Mouse (Mus musculus): ENCODE measurements around the gene Zfhx3.

Zfhx3 gene

GRCm38 (mm10) chr8:108718031-108718430 lies 775.6 kb downstream of the Zfhx3 start:
- DNase-seq (ENCODE audit: low spot score in 2 of 2) = no peak

DNA sequence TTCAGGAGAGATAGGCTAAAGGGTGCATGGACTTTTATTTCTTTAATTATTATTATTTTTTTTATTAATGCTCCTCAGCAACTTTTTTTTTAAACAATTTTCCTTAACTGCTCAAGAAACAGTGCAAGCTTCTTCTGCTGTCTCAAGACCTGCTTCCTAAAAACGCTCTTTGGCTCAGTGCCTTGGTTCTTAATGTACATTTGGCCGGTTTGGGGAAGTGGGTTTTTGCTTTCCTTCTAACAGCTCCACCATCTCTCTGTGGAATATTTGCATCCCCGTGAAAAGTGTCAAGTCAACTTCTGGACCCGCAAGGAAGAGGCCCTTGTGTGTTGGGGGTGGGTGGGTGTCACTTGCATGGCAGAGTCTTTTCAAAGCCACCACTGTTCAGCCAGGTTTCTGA lies 778.4 kb downstream of the Zfhx3 start:
- DNase-seq (ENCODE audit: low spot score in 2 of 2) = no peak

GRCm38 (mm10) chr8:108722671-108723513 lies 780.4 kb downstream of the Zfhx3 start:
- DNase-seq (ENCODE audit: low spot score in 2 of 2) = peak; percentile 60 to 73

- DNase-seq (ENCODE audit: low spot score in 2 of 2) = no peak
Observed at GRCm38 (mm10) chr8:108723636-108724035, 781.2 kb downstream of the Zfhx3 start.

DNA sequence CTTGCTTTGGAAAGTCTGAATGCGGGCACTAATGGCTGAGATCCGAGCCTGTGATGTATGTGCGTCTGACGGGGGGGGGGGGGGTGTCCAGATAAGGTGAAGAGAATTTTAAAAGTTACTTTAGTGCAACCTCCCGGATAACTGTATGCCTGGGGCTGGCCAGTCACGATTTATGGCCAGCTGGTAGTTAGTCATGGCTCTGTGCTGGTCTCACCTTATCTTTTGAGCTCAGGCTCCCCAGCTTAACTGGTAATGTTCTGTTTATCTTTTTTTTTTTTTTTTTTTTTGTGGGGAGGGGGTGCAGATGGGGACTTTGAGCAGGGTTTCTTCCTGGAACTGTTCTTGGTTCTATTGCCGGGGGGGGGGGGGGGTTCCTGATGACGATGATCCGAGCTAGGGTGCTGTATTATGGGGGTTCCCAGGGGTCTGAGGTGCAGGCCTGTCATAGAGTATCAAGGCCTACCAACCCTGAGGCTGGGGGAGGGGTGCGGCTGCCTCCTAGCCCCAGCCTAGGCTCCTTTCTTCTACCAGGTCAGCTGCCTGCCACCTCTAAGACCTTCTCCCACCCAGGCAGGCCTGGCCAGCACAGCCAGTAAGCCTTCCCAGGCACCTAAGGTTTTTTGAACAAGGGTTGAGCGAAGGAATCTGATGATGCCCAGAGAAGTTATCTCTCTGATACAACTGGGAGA lies 782.5 kb downstream of the Zfhx3 start:
- no peak for DNase-seq (ENCODE audit: low spot score in 2 of 2)

DNA sequence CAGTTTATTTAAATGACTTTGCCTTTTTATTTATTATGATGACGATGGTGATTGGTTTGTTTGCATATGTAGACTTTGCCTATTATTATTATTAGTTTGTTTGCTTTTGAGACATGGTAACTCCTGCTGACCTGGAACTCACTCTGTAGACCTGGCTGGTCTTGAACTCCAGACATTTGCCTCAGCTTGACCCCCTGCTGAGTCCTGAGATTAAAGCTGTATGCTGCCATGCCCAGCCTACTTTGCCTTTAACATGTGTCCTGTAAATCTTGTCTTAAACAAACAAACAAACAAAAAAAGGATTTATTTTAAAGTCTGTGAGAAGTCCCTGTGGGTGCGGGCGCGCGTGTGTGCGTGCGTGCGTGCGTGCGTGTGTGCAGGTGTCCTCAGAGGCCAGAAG lies 783.2 kb downstream of the Zfhx3 start:
- no peak for DNase-seq (ENCODE audit: low spot score in 2 of 2)

DNA sequence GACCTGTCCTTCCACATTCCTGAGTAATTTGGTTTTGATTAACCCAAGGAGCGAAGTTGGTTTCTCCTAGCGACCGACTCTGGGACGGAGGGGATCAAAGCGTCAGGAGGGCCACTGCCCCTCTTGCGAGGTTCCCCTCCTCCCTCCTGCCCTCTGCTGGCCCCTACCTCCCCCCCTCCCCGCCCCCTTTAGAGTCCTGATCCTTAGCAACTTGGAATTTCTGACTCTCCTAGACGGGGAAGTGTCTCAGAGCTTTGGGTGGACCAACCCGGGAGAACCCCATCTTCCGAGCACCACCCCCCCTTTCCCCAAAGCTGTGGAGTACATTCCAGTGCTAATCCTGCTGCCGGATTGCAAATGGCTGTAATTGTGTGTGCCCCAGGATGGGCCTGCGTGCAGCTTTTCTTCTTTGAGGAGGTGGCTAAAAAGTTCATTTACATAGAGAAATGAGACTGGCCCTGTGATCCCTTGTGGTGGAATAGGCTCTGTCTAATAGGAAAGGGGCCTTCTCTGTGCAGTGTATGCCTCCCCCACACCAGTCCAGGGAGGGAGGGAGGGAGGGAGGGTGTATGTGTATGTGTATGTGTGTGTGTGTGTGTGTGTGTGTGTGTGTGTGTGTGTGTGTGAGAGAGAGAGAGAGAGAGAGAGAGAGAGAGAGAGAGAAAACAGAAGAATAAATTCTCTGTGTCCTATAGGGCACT lies 784.2 kb downstream of the Zfhx3 start:
- no peak for DNase-seq (ENCODE audit: low spot score in 2 of 2)

DNA sequence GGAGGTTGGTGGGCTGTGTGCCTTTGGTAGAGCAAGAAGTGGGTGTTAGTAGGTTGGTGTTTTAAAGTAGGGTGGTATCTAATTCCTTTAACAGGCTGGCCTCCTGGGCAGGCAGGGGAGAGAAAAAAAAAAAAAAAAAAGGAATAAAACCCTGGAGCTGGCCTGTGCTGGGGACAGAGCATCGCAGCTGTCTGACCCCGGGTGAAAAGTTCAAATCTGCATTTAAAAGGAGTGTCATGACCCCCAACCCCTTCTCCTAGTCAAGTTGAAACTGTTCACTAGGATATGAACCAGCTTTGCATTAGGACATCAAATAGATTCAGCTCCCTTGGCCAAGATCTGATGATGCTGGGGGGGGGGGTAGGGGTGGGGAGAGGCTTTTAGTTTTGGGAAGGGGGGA lies 786.7 kb downstream of the Zfhx3 start:
- no peak for DNase-seq (ENCODE audit: low spot score in 2 of 2)

- no peak for DNase-seq (ENCODE audit: low spot score in 2 of 2)
Observed at GRCm38 (mm10) chr8:108729667-108730329, 787.4 kb downstream of the Zfhx3 start.

- no peak for DNase-seq (ENCODE audit: low spot score in 2 of 2)
Observed at GRCm38 (mm10) chr8:108730907-108731440, 788.5 kb downstream of the Zfhx3 start.

- DNase-seq (ENCODE audit: low spot score in 2 of 2) = no peak
Observed at GRCm38 (mm10) chr8:108732500-108732899, 790.1 kb downstream of the Zfhx3 start.

- DNase-seq (ENCODE audit: low spot score in 2 of 2) = no peak
Observed at GRCm38 (mm10) chr8:108733385-108733784, 790.9 kb downstream of the Zfhx3 start.

- DNase-seq (ENCODE audit: low spot score in 2 of 2) = no peak
Observed at GRCm38 (mm10) chr8:108736442-108736841, 794.0 kb downstream of the Zfhx3 start.

GRCm38 (mm10) chr8:108738179-108738578 lies 795.7 kb downstream of the Zfhx3 start:
- no peak for DNase-seq (ENCODE audit: low spot score in 2 of 2)

DNA sequence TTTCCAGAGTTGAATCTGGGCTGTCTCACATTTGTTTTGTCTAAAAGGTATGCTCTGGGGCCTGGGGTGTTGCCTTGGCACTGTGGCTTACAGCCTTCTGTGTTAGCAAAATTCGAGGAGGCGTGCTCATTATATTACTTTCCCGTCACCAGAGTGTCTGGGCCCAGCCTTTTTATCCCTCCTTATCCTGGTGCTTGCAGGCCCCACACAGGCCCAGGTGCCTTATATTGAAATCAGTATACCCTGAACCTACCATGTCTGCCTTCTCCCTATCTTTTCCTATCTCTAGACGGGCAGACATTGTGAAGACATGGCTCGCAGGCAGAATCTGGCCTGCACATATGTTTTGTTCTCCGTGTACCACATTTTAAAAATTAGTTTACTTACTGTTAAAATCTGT lies 797.1 kb downstream of the Zfhx3 start:
- DNase-seq (ENCODE audit: low spot score in 2 of 2) = no peak

DNA sequence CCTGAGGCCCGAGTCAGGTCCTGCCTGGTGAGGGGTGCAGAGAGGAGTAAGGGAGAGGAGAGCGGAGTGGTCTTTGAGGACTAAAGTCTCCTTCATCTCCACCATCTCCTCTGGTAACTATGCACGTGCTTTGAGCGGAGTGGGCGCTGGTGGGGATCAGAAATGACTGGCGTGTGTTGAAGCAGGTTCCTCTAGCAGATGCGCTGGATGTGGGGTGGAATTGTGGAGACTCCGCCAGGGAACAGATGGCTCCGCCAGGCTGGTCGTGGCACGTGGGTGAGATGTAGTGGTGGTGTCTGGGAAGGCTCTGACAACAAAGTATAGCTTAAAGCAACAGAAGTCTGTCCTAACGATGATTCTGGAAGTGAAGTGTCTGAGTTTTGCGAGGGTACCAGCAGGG lies 798.0 kb downstream of the Zfhx3 start:
- DNase-seq (ENCODE audit: low spot score in 2 of 2) = no peak

DNA sequence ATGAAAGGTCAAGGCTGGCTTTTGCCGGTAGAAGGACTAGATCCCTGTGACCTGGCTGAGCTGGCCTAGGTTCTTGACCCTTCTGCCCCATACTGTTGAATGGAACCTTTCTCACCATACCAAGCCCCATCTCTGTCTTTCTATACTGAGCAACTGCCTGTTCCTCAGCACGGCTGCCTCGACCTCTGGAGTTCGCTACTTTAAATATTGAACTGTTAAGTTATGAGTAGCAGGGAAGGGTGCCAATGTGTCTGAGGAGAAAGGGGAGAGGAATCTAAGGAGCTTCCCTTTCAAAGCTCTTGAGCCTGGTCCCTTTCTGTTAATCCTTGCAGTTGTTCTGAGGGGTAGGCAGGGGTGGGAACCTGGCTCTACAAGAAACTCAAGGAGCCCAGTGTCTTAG lies 799.2 kb downstream of the Zfhx3 start:
- DNase-seq (ENCODE audit: low spot score in 2 of 2) = no peak

DNA sequence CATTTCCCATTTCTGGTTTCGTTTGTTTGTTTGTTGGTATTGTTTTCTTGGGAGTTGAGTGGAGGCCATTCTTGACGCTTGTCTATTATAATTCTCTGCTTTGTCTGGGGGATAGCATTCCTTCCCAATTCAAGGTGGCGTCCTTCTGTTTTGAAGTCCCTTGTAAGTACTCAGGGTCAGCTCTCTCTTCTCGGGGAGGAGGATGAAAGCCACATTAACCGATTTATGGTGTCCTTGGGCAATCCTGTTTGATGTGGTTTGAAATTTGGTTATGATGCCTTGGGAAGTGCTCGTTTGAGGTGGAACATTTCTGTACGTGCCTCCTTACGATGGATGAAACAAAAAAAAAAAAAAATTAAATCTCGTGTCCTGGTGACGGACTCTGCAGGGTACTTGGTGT lies 800.0 kb downstream of the Zfhx3 start:
- DNase-seq (ENCODE audit: low spot score in 2 of 2) = no peak

GRCm38 (mm10) chr8:108743238-108743637 lies 800.8 kb downstream of the Zfhx3 start:
- DNase-seq (ENCODE audit: low spot score in 2 of 2) = no peak

DNA sequence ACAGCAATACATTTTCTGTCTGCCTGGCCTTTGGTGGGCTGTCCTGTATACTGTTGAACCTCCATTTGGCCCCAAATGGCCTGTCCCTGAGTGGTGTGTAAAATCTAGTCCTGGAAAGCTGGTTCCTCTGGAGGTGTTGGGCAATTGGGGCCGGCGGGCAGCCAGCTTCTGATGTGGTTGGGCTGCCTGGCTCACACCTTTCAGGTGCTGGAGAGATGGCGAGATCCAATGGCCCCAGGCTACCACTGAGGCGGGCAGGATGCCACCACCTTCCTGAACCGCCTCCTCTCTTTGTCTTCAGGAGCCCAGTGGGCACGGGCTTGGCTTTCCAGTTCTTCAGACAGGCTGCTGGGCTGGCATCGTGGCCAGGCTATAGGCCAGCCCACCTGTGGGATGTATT lies 803.1 kb downstream of the Zfhx3 start:
- no peak for DNase-seq (ENCODE audit: low spot score in 2 of 2)

DNA sequence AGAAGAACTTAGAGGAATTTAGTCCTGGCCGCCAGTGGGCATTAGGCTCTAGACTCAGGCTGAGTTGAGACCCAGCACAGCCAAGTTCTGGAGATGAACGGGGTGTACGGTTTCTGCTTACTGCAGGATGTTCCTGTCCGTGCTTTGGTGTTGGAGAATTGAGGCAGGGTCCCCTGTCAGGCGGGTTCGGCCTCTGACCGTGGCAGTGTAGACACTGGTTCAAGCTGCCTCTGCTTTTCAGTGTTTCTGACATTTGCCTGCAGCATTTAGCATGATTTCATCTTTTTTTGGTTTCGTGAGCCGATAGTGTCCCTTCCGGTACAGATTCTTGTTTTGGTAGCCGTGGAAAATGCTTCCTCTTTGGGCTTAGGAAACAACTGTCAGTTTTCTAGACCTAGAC lies 805.7 kb downstream of the Zfhx3 start:
- DNase-seq (ENCODE audit: low spot score in 2 of 2) = no peak

- DNase-seq (ENCODE audit: low spot score in 2 of 2) = peak; percentile 53 to 70
Observed at GRCm38 (mm10) chr8:108748851-108749376, 806.5 kb downstream of the Zfhx3 start.

Measured in spleen, postnatal 4 days (tissue).